Mouse (Mus musculus) heart, postnatal 0 days (tissue): ENCODE data around the gene Prkcq. TPM values are rescaled to one million over a fixed set of nuclear protein-coding genes. Genes with fewer than 3 reads are reported as not detected.
A peak's percentile ranks its signal among the peaks of the same experiment; 100 is the strongest.

Source experiments
- ATAC-seq: fragments of 200-750 bp; cut with Nextera tagmentation; 2 replicates; pipeline ENCODE4 v1.8.0; 2017; ENCODE audit warnings: low read depth, moderate number of reproducible peaks, moderate library complexity; ENCODE audit not compliant: insufficient read depth
- DNase-seq: peaks from one replicate; pipeline ENCODE4 v3.0.0-alpha.2; 2016; ENCODE audit warnings: low spot score
- H3K27ac ChIP-seq: fragments of 300-500 bp; sonication (generic); 2 replicates; pipeline ENCODE4 v1.5.1; 2014; ENCODE audit warnings: low read depth, mild to moderate bottlenecking
- H3K27me3 ChIP-seq: fragments of 300-500 bp; sonication (generic); 2 replicates; pipeline ENCODE4 v1.6.1; 2014; ENCODE audit warnings: low read length, mixed read lengths; ENCODE audit not compliant: control insufficient read depth, insufficient read depth
- H3K36me3 ChIP-seq: fragments of 300-500 bp; sonication (generic); replicated peaks from 2 replicates; pipeline ENCODE4 v1.6.1; 2014; ENCODE audit warnings: low read length, mixed read lengths; ENCODE audit not compliant: control insufficient read depth, insufficient read depth
- H3K4me1 ChIP-seq: fragments of 300-500 bp; sonication (generic); 2 replicates; pipeline ENCODE4 v1.6.1; 2014; ENCODE audit warnings: antibody characterized with exemption; ENCODE audit not compliant: control insufficient read depth, insufficient read depth
- H3K4me2 ChIP-seq: fragments of 300-500 bp; sonication (generic); 2 replicates; pipeline ENCODE4 v1.6.1; 2014; ENCODE audit warnings: low read depth, mild to moderate bottlenecking, low read length, moderate library complexity
- H3K4me3 ChIP-seq: fragments of 300-500 bp; sonication (generic); 2 replicates; pipeline ENCODE4 v1.5.1; 2014; ENCODE audit warnings: low read depth, low read length
- H3K9ac ChIP-seq: fragments of 300-500 bp; sonication (generic); replicated peaks from 2 replicates; pipeline ENCODE4 v1.6.1; 2014; ENCODE audit warnings: low read depth, low read length, mixed read lengths
- H3K9me3 ChIP-seq: fragments of 300-500 bp; sonication (generic); replicated peaks from 2 replicates; pipeline ENCODE4 v1.6.1; 2016; ENCODE audit warnings: low read length; ENCODE audit not compliant: control insufficient read depth
- CTCF ChIP-seq: IDR thresholded peaks from 2 replicates; pipeline ENCODE4 v1.5.1; 2016; ENCODE audit warnings: antibody characterized with exemption, control low read depth, low read depth
- EP300 ChIP-seq: IDR thresholded peaks from 2 replicates; pipeline ENCODE4 v1.6.1; 2016; ENCODE audit warnings: antibody characterized with exemption, low read depth
- WGBS: fragments of 180-500 bp; shearing (Covaris S2); extraction: QIAGEN DNeasy Blood & Tissue Kit; methylation state at CpG from one replicate; pipeline ENCODE4 v1.1.7; 2014; 5-methylcytosine and 5-hydroxymethylcytosine counted together
- polyA plus RNA-seq: library from polyadenylated mRNA; unstranded; fragments of >200 nt; fragmentation: Nextera tagmentation; extraction: Ambion mirVana; gene quantifications from 2 replicates; pipeline ENCODE4 v1.2.1, GENCODE M21; 2015
- total RNA-seq: library from RNA; depleted of rRNA; stranded (reverse); fragments of >200 nt; gene quantifications from 2 replicates; pipeline ENCODE4 v1.2.3, GENCODE M21; 2014; ENCODE audit warnings: low replicate concordance

Prkcq gene
- total and polyA plus RNA-seq, 2 experiments from 2014 or later = 0.59 TPM; not detected in 1

GRCm38 (mm10) chr2:11300362-11300761, 128.5 kb downstream of the Prkcq start:
- Histone ChIP-seq H3K9me3 (no peaks in the 10 kb centered on the region), H3K4me1 (no peaks in the 10 kb centered on the region), H3K4me2 (no peak overlapping the region), H3K9ac (no peak overlapping the region), H3K4me3 (no peak overlapping the region), H3K27ac (no peak overlapping the region), H3K27me3 (no peaks in the 10 kb centered on the region), H3K36me3 (no peaks in the 10 kb centered on the region)
- TF ChIP-seq EP300 (no peak), CTCF (no peak)
- no peak for DNase-seq
- ATAC-seq = no peak
- WGBS = 72% methylated on average over 6 of the region's 6 CpGs

- TF ChIP-seq EP300 = no peak
- TF ChIP-seq CTCF = peak; percentile 67
- WGBS = 32% methylated on average over 10 of the region's 10 CpGs
- Histone ChIP-seq H3K27me3 (no peaks in the 10 kb centered on the region), H3K4me1 (no peaks in the 10 kb centered on the region), H3K9me3 (no peaks in the 10 kb centered on the region), H3K27ac (no peak overlapping the region), H3K4me3 (no peak overlapping the region), H3K4me2 (no peak overlapping the region), H3K9ac (no peak overlapping the region), H3K36me3 (no peaks in the 10 kb centered on the region)
- ATAC-seq (no peak), DNase-seq (peak; percentile 26)
Measured at GRCm38 (mm10) chr2:11320241-11320640, 148.3 kb downstream of the Prkcq start.

GRCm38 (mm10) chr2:11322396-11322795, 150.5 kb downstream of the Prkcq start:
- Histone ChIP-seq H3K27ac (no peak overlapping the region), H3K4me3 (no peak overlapping the region), H3K27me3 (no peaks in the 10 kb centered on the region), H3K36me3 (no peaks in the 10 kb centered on the region), H3K4me1 (no peaks in the 10 kb centered on the region), H3K9me3 (no peaks in the 10 kb centered on the region), H3K9ac (no peak overlapping the region), H3K4me2 (no peak overlapping the region)
- WGBS = 61% methylated on average over 3 of the region's 3 CpGs
- ATAC-seq = no peak
- no peak for DNase-seq
- TF ChIP-seq CTCF (no peak), EP300 (no peak)

GRCm38 (mm10) chr2:11327280-11327679, 155.4 kb downstream of the Prkcq start:
- Histone ChIP-seq H3K4me2 (no peak overlapping the region), H3K4me1 (no peaks in the 10 kb centered on the region), H3K27me3 (no peaks in the 10 kb centered on the region), H3K9me3 (no peaks in the 10 kb centered on the region), H3K27ac (no peak overlapping the region), H3K36me3 (no peaks in the 10 kb centered on the region), H3K4me3 (no peak overlapping the region), H3K9ac (no peak overlapping the region)
- no peak for ATAC-seq
- no peak for DNase-seq
- 54% methylated on average over 7 of the region's 7 CpGs for whole genome bisulfite sequencing
- no peak for TF ChIP-seq EP300
- no peak for TF ChIP-seq CTCF

GRCm38 (mm10) chr2:11329407-11330224, 157.7 kb downstream of the Prkcq start:
- Histone ChIP-seq H3K4me3 (no peak overlapping the region), H3K36me3 (no peaks in the 10 kb centered on the region), H3K9me3 (no peaks in the 10 kb centered on the region), H3K4me1 (no peaks in the 10 kb centered on the region), H3K27me3 (no peaks in the 10 kb centered on the region), H3K27ac (no peak overlapping the region), H3K9ac (no peak overlapping the region), H3K4me2 (no peak overlapping the region)
- WGBS = 20% methylated on average over 10 of the region's 10 CpGs
- no peak for DNase-seq
- ATAC-seq = no peak
- no peak for TF ChIP-seq CTCF
- no peak for TF ChIP-seq EP300
